Mouse (Mus musculus) megakaryocyte, embryonic 14.5 days (primary cell): Measurements from ENCODE around the gene Tbc1d16.

Experiments
- FLI1 ChIP-seq: IDR thresholded peaks from 2 replicates; pipeline ENCODE4 v1.6.1; 2012; ENCODE audit warnings: low read length, inconsistent platforms, mixed read lengths
- GATA1 ChIP-seq: IDR thresholded peaks from 3 replicates; pipeline ENCODE4 v1.6.1; 2012; ENCODE audit warnings: mixed read lengths, low read length, inconsistent platforms, borderline replicate concordance

DNA sequence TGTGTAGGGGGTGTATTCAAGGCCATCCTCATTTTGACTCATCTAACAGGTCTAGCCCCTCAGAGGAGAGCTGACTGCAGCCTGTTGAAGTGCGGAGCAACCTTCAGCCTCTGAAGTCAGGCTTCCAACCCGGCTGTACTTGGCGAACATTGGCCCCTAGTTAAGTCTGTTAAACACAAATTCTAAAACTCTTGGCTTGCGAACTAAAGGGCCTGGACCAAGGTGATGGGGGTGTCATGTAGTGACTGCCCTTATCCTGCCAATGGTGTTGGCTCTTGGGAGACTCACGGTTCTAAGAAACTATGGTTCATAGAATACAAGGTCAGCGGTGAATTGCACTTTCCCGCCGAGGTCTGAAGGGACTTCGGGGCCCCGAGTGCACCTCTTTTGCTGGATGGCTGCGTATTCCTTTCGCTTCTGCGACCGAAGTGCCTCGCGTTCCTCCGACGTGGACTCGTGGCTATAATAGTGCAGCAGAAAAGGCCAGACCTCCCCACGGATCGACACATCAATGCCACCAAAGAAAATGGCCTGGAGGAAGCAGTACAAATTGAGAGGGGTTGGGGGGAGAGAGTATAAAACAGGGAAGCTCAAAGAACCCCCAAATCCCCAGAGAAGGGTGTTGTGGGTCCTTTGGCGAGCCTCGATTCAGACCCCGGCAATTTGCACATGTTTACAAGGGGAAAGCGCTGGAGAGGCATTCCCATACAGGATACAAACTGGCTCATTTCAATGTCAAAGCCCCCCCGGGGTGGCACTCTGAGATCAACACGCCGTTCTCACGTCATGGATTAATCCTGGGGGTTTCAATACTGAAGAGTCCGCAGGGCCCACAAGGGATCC is 72.4 kb downstream of the Tbc1d16 start:
- TF ChIP-seq GATA1 = no peak
- no peak for TF ChIP-seq FLI1
